Mouse (Mus musculus): Measurements from ENCODE around the gene Rps18. TPM values are rescaled to one million over a fixed set of nuclear protein-coding genes. Genes with fewer than 3 reads are reported as not detected.

The Rps18 gene
- polyA plus RNA-seq, 1 experiment from 2014 or later = 1,302 TPM

DNA sequence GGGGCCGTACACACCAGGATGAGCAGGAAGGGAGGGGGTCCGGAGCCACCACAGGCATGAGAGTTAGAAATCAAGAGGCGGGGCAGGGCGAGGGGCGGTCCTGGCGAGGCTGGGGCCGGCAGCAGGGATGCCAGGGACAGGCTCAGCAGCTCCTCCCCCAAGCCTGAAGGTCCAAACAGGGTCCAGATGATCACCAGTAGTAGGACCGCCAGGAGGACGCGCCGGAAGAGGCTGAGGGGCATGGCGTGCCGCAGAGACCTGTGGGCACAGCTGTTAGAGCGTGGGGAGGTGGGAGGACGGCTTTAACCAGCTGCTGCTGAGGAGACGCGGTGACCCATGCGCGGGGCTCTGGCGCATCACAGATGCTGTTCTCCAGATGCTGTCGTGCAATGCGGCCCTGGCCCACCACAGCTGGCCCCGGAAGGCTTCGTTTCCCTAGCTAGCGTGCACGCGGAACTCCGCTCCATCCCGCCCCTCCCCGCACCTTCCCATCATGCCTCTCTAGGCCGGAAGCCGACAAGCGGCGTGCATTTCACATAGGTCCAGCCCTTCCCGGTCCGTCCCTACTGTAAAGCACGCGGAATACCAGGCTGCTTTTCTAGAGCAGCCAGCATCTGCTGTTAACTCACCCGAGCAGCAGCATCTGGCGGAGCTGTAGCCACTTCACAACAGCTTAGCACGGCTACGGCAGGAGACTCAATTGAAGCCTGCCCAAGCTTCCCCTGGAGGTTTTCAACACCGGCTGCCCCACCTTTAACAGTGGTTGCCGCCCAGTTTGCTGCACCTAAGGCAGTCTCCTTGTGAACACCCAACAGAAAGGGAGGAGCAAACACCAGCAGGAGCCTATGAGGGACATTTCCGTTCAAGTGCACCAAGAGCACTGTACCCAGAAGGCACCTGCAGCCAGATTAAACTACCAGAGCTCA is 4.5 kb downstream of the Rps18 start, which contains the start of gene B3galt4:
TSS of gene B3galt4 (minus strand) at position 468 of the 926 bp plus-strand sequence.
- WGBS = under 1% methylated on average over 45 of the region's 45 CpGs
- peak within 1 kb of the TSS; percentile 68 for H3K9ac ChIP-seq (ENCODE audit: low read length)
- peaks cover 19% of the 10 kb centered on the region for H3K36me3 ChIP-seq (ENCODE audit: control insufficient read depth, insufficient read depth, low read length)
- peaks cover 38% of the 10 kb centered on the region for H3K4me1 ChIP-seq (ENCODE audit: control insufficient read depth, insufficient read depth, low read length)
- DNase-seq (ENCODE audit: low spot score, missing footprints) (peak; percentile 98), ATAC-seq (ENCODE audit: low FRiP score) (peak; percentile 63)
- peak within 1 kb of the TSS; percentile 69 for H3K4me2 ChIP-seq
- H3K9me3 ChIP-seq (ENCODE audit: control insufficient read depth, low read length) = no peaks in the 10 kb centered on the region
- no peaks in the 10 kb centered on the region for H3K27me3 ChIP-seq (ENCODE audit: control insufficient read depth, insufficient read depth, low read length)
- peak within 1 kb of the TSS; percentile 37 for H3K4me3 ChIP-seq (ENCODE audit: low read depth, low read length)
- peak within 1 kb of the TSS; percentile 81 for H3K27ac ChIP-seq (ENCODE audit: low read depth, low read length)

DNA sequence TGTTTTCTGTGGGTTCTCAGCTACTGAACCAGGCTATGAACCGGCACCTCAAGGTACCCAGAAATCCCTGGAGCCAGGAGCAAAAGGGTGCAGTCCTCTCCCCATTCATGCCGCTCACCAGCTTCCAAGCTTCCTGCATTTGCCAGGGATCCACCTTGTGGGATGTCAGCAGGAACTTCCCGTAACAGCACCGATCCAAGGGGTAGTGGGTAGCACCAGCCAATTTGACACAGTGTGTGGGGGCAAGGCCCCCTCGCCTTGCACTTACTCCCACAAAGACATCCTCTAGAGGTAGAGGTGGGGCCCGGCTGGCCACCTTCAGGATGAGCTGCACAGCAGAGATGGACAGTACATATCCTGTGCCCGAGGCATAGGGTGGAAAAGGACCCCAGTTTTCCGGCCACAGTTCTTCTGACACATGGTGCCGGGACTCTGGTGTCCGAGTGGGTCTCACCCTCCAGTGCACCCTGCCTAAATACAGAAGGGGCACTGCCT is 5.6 kb downstream of the Rps18 start:
- DNase-seq (ENCODE audit: low spot score, missing footprints) (no peak), ATAC-seq (ENCODE audit: low FRiP score) (no peak)
- H3K4me1 ChIP-seq (ENCODE audit: control insufficient read depth, insufficient read depth, low read length) = peaks cover 37% of the 10 kb centered on the region
- no peaks in the 10 kb centered on the region for H3K27me3 ChIP-seq (ENCODE audit: control insufficient read depth, insufficient read depth, low read length)
- peaks cover 19% of the 10 kb centered on the region for H3K36me3 ChIP-seq (ENCODE audit: control insufficient read depth, insufficient read depth, low read length)
- H3K27ac ChIP-seq (ENCODE audit: low read depth, low read length) = no peak overlapping the region
- H3K4me3 ChIP-seq (ENCODE audit: low read depth, low read length) = peak overlapping the region; percentile 37; the same call in 1 of the 2 replicates
- no peaks in the 10 kb centered on the region for H3K9me3 ChIP-seq (ENCODE audit: control insufficient read depth, low read length)
- H3K9ac ChIP-seq (ENCODE audit: low read length) = peak overlapping the region; percentile 68; the same call in 1 of the 2 replicates
- WGBS = 76% methylated on average over 10 of the region's 10 CpGs
- peak overlapping the region; percentile 69; the same call in 1 of the 2 replicates for H3K4me2 ChIP-seq

DNA sequence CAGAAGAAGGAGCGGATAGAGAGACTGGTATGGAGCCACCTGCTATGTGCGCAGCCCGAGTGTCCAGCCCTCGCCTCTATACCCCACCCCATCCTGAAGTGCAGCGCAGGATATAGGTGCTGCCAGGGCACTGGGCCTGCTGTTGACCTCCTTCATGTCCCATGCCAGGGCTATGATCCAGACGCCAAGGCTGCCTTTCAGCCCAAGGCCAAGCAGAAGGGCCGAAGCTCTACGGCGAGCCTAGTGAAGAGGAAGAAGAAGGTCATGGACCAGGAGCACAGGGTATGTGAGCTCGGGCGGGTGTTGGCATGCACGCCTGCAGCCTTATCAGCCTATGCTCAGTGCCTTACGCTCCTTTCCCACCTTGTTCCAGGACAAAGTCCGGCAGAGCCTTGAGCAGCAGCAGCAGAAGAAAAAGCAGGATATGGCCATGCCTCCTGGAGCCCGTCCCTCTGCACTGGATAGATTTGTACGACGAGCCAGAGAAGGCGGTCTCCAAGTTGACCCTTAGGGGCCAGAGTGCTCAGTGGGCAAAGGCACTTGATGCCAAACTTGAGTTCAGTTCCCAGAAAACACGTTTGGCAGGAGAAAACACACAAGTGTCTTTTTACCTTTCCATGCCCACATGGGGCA is 6.8 kb downstream of the Rps18 start:
- H3K9me3 ChIP-seq (ENCODE audit: control insufficient read depth, low read length) = no peaks in the 10 kb centered on the region
- DNase-seq (ENCODE audit: low spot score, missing footprints) (no peak), ATAC-seq (ENCODE audit: low FRiP score) (no peak)
- peaks cover 19% of the 10 kb centered on the region for H3K36me3 ChIP-seq (ENCODE audit: control insufficient read depth, insufficient read depth, low read length)
- H3K4me3 ChIP-seq (ENCODE audit: low read depth, low read length) = no peak overlapping the region
- WGBS = 92% methylated on average over 19 of the region's 19 CpGs
- no peak overlapping the region for H3K27ac ChIP-seq (ENCODE audit: low read depth, low read length)
- no peak overlapping the region for H3K4me2 ChIP-seq
- peaks cover 29% of the 10 kb centered on the region for H3K4me1 ChIP-seq (ENCODE audit: control insufficient read depth, insufficient read depth, low read length)
- H3K27me3 ChIP-seq (ENCODE audit: control insufficient read depth, insufficient read depth, low read length) = no peaks in the 10 kb centered on the region
- no peak overlapping the region for H3K9ac ChIP-seq (ENCODE audit: low read length)

DNA sequence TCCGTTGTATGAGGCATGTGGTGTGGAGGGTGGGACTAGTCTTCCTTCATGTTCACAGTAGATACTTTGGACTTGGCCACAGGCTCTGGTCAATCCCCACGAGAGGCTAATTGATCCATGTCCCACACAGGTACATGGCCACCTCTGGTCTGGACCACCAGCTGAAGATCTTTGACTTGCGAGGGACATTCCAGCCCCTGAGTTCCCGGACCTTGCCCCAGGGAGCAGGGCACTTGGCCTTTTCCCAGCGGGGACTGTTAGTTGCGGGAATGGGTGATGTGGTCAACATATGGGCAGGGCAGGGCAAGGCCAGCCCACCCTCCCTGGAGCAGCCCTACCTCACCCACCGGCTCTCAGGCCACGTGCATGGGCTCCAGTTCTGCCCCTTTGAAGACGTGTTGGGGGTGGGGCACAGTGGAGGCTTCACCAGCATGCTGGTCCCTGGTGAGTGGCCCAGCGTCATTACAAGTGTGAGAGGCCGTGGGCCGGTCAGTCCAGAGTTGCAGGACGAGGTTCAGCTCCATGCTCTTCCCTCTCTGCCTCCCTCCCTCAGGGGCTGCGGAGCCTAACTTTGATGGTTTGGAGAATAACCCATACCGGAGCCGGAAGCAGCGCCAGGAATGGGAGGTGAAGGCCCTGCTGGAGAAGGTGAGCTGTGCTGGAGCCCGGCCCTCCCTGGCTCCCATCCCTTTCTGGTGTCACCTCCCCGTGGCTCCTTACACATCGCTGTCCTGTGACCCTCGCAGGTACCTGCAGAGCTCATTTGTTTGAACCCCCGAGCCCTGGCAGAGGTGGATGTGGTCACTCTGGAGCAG is 7.5 kb downstream of the Rps18 start:
- H3K9me3 ChIP-seq (ENCODE audit: control insufficient read depth, low read length) = no peaks in the 10 kb centered on the region
- ATAC-seq (ENCODE audit: low FRiP score) = no peak
- no peak for DNase-seq (ENCODE audit: low spot score, missing footprints)
- H3K27me3 ChIP-seq (ENCODE audit: control insufficient read depth, insufficient read depth, low read length) = no peaks in the 10 kb centered on the region
- 90% methylated on average over 22 of the region's 22 CpGs for WGBS
- peaks cover 24% of the 10 kb centered on the region for H3K4me1 ChIP-seq (ENCODE audit: control insufficient read depth, insufficient read depth, low read length)
- no peak overlapping the region for H3K4me2 ChIP-seq
- no peak overlapping the region for H3K27ac ChIP-seq (ENCODE audit: low read depth, low read length)
- no peak overlapping the region for H3K9ac ChIP-seq (ENCODE audit: low read length)
- H3K36me3 ChIP-seq (ENCODE audit: control insufficient read depth, insufficient read depth, low read length) = peaks cover 17% of the 10 kb centered on the region
- no peak overlapping the region for H3K4me3 ChIP-seq (ENCODE audit: low read depth, low read length)

DNA sequence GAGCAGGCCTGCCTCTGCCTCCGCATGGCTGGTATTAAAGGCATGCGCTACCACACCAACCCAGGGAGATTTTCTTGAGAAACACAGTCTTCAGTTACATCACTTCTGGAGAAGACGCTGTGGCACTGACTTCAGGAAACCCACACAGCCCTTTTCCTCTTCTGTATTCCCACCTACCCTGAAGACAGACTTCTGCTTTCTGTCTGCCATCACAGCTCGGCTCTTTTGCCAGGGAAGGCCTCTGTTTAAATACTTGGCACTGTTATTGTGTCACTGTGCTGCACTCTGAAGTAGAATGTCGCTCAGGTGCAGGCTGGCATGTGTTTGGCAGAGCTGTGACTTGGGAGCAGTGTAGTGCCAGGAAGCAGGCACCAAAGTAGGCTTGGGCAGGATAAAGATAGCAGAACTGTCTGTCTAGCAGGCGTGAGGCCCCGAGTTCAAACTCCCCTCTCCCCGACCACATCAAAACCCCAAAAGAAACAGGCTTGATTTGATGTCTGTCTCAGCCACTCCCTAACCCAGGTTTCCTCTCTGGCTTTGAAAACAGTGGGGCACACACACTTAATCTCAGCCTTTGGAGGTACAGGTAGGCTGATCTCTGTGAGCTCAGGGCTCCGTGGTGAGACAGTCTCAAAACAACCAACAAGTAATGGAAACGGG is 8.2 kb downstream of the Rps18 start:
- no peak overlapping the region for H3K9ac ChIP-seq (ENCODE audit: low read length)
- 94% methylated on average over 10 of the region's 10 CpGs for WGBS
- no peak overlapping the region for H3K4me2 ChIP-seq
- no peak overlapping the region for H3K27ac ChIP-seq (ENCODE audit: low read depth, low read length)
- peaks cover 11% of the 10 kb centered on the region for H3K36me3 ChIP-seq (ENCODE audit: control insufficient read depth, insufficient read depth, low read length)
- H3K9me3 ChIP-seq (ENCODE audit: control insufficient read depth, low read length) = no peaks in the 10 kb centered on the region
- peaks cover 17% of the 10 kb centered on the region for H3K4me1 ChIP-seq (ENCODE audit: control insufficient read depth, insufficient read depth, low read length)
- no peaks in the 10 kb centered on the region for H3K27me3 ChIP-seq (ENCODE audit: control insufficient read depth, insufficient read depth, low read length)
- H3K4me3 ChIP-seq (ENCODE audit: low read depth, low read length) = no peak overlapping the region
- DNase-seq (ENCODE audit: low spot score, missing footprints) = no peak
- ATAC-seq (ENCODE audit: low FRiP score) = no peak

DNA sequence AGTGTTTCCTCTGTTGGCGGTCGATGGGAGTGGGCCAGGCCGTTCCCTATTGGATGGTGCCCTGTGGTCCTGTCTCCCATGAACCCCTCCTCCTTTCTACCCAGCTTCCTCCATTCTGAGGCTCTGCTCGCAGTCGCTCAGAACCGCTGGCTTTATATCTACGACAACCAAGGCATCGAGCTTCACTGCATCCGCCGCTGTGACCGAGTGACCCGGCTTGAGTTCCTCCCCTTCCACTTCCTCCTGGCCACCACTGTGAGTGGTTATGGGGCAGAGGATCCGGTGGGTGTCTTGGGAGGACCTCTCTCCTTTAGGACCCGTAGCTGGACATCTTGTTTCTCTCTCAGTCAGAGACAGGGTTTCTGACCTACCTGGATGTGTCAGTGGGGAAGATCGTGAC is 12.3 kb downstream of the Rps18 start:
- DNase-seq (ENCODE audit: low spot score, missing footprints) = no peak
- no peak for ATAC-seq (ENCODE audit: low FRiP score)
- H3K4me3 ChIP-seq (ENCODE audit: low read depth, low read length) = no peak overlapping the region

DNA sequence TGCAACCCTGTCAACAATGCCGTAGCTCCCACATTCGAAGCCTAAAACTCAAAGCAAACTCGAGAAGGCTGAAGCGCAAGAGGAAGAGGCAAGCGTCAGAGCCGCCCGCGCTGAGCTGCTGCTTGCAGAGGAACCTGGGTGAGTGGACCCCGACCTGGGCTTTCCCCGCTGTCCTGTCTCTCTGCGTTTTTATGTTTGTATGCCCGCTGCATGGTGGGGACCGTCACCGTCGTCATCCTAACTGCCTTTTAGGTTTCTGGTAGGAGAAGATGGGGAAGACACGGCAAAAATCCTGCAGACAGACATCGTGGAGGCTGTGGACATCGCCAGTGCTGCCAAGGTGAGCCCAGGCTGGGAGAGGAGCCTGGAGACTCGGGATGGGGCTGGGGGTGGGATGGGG is 14.4 kb downstream of the Rps18 start:
- peaks cover 11% of the 10 kb centered on the region for H3K36me3 ChIP-seq (ENCODE audit: control insufficient read depth, insufficient read depth, low read length)
- no peak for ATAC-seq (ENCODE audit: low FRiP score)
- DNase-seq (ENCODE audit: low spot score, missing footprints) = no peak
- no peaks in the 10 kb centered on the region for H3K27me3 ChIP-seq (ENCODE audit: control insufficient read depth, insufficient read depth, low read length)
- no peak overlapping the region for H3K27ac ChIP-seq (ENCODE audit: low read depth, low read length)
- H3K9ac ChIP-seq (ENCODE audit: low read length) = peak overlapping the region; percentile 69
- H3K9me3 ChIP-seq (ENCODE audit: control insufficient read depth, low read length) = no peaks in the 10 kb centered on the region
- peak overlapping the region; percentile 93 for H3K4me2 ChIP-seq
- WGBS = 66% methylated on average over 19 of the region's 19 CpGs
- H3K4me1 ChIP-seq (ENCODE audit: control insufficient read depth, insufficient read depth, low read length) = peaks cover 17% of the 10 kb centered on the region
- H3K4me3 ChIP-seq (ENCODE audit: low read depth, low read length) = peak overlapping the region; percentile 73

More for the DNA sequence above, 12.3 kb downstream of the Rps18 start:
- peaks cover 17% of the 10 kb centered on the region for H3K4me1 ChIP-seq (ENCODE audit: control insufficient read depth, insufficient read depth, low read length)
- no peaks in the 10 kb centered on the region for H3K9me3 ChIP-seq (ENCODE audit: control insufficient read depth, low read length)
- H3K27me3 ChIP-seq (ENCODE audit: control insufficient read depth, insufficient read depth, low read length) = no peaks in the 10 kb centered on the region
- H3K36me3 ChIP-seq (ENCODE audit: control insufficient read depth, insufficient read depth, low read length) = 0 out of 2 replicates have a peak, but pooled peaks cover 2% of the 10 kb centered on the region
- no peak overlapping the region for H3K27ac ChIP-seq (ENCODE audit: low read depth, low read length)
- no peak overlapping the region for H3K9ac ChIP-seq (ENCODE audit: low read length)
- 93% methylated on average over 15 of the region's 15 CpGs for WGBS
- no peak overlapping the region for H3K4me2 ChIP-seq

DNA sequence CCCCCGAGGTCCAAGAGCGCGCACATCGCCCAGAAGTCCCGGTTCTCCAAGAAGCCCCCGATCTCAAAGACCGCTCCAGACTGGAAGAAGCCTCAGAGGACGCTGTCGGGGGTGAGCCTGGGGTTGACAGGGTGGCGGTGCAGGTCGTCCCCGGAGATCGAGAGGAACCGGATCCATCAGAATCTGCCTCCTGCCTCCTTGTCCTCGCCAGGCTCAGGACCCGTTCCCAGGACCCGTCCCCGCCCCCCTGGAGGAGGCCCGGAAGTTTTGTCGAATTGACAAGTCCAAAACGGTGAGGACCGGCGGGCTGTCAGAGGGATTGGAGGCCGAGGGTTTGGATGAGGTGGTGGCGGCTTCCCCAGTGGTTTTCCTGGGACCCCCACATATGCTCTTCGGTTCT is 14.8 kb downstream of the Rps18 start:
- ATAC-seq (ENCODE audit: low FRiP score) = peak; percentile 5; the same call in 1 of the 2 replicates
- Histone ChIP-seq H3K9ac (ENCODE audit: low read length) (peak overlapping the region; percentile 69), H3K4me2 (peak overlapping the region; percentile 93), H3K9me3 (ENCODE audit: control insufficient read depth, low read length) (no peaks in the 10 kb centered on the region), H3K4me3 (ENCODE audit: low read depth, low read length) (peak overlapping the region; percentile 73), H3K36me3 (ENCODE audit: control insufficient read depth, insufficient read depth, low read length) (peaks cover 11% of the 10 kb centered on the region), H3K27ac (ENCODE audit: low read depth, low read length) (no peak overlapping the region), H3K4me1 (ENCODE audit: control insufficient read depth, insufficient read depth, low read length) (peaks cover 17% of the 10 kb centered on the region), H3K27me3 (ENCODE audit: control insufficient read depth, insufficient read depth, low read length) (no peaks in the 10 kb centered on the region)
- DNase-seq (ENCODE audit: low spot score, missing footprints) = no peak
- WGBS = 2% methylated on average over 26 of the region's 26 CpGs

All from midbrain, embryonic 11.5 days (tissue).